Mouse (Mus musculus): Measurements from ENCODE around the gene Rfx4. TPM values are rescaled to one million over a fixed set of nuclear protein-coding genes. Genes with fewer than 3 reads are reported as not detected.

Gene Rfx4
- polyA plus RNA-seq, 1 experiment: 14.3 TPM

DNA sequence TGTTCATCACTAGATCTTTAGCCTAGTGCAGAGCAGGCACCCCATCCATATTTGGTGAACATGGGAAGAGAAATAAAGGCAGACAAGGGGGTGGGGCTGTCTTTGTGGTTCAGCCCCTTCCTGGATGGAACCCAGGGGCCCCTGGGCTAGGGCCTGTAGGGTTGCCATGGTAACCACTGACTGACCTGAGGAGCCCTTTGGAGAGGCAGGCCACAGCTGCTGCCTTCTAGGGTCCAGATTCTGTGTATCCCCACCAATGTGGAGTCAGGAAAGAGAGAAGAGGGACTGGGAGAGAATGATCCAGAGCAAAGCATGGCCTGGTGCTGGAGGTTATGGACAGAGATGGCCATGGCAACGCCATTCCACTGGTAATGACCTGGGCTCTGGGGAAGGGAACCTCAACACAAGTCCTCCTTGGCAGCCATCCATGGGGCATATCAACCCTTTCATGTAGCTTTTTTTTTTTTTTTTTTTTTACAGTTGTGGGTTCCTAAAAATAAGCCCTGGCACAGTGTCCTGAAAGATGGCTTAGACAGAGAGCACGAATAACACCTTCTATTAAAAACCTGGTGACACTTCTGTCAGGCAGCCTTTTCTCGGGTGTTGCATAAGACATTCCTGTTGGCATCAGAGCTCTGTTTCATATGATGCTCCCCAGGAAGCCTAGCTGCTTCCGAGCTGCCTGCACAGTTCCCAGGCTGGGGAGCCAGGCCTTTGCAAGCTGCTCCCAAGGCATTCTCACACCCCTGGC is 16.7 kb downstream of the Rfx4 start:
- no peak overlapping the region for H3K4me3 ChIP-seq (ENCODE audit: insufficient read depth, low read length)
- peaks cover 8% of the 10 kb centered on the region for H3K4me1 ChIP-seq (ENCODE audit: control insufficient read depth, insufficient read depth, low read length)
- TF ChIP-seq CTCF (IDR thresholded peaks at IDR 0.05; ENCODE audit: extremely low read depth, insufficient read depth, low read length) (no peak), POLR2A (IDR thresholded peaks at IDR 0.05; ENCODE audit: extremely low read depth, insufficient read depth, low read length) (no peak)
- no peak overlapping the region for H3K27ac ChIP-seq (ENCODE audit: insufficient read depth, low read length)

DNA sequence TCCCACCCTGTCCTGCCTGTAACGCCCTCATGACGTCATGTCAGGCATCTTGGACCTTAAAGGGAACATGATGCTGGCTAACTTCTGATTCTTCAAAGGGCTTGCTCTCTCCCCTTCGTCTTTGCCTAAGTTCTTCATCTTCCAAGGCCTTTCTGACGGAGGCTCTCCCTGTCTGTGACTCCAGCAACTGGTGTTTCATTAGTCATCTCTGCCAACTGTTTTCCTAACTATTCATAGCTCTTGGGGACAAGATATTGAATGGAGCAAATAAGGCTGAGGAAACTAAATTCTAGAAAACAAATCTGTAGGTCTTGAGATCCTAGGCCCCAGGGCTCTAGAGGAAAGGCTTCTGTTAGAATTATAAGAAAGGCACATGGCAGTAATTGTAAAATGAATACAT is 18.0 kb downstream of the Rfx4 start:
- TF ChIP-seq POLR2A (IDR thresholded peaks at IDR 0.05; ENCODE audit: extremely low read depth, insufficient read depth, low read length) (no peak), CTCF (IDR thresholded peaks at IDR 0.05; ENCODE audit: extremely low read depth, insufficient read depth, low read length) (no peak)
- H3K4me3 ChIP-seq (ENCODE audit: insufficient read depth, low read length): no peak overlapping the region
- H3K4me1 ChIP-seq (ENCODE audit: control insufficient read depth, insufficient read depth, low read length): peaks cover 11% of the 10 kb centered on the region
- no peak overlapping the region for H3K27ac ChIP-seq (ENCODE audit: insufficient read depth, low read length)

DNA sequence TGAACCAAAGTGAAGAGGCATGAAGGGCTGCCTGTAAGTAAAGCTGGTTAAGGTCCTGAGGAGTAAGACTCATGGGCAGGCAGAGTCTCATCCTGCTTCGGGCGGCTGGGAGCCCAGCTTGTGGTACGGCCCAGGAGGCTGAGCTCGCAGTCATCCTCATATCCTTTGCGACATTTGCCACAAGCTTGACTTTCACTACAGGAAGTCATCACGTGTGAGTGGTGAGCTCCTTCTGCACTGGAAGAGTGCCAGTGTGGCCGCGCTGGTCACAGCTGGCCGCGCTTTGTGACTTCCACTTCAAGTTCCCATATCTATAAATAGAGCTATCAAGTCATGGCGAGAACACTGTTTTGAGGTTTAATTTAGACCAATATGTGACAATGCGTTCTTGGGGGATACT is 18.7 kb downstream of the Rfx4 start:
- peaks cover 11% of the 10 kb centered on the region for H3K4me1 ChIP-seq (ENCODE audit: control insufficient read depth, insufficient read depth, low read length)
- H3K4me3 ChIP-seq (ENCODE audit: insufficient read depth, low read length): no peak overlapping the region
- H3K27ac ChIP-seq (ENCODE audit: insufficient read depth, low read length): no peak overlapping the region
- TF ChIP-seq CTCF (IDR thresholded peaks at IDR 0.05; ENCODE audit: extremely low read depth, insufficient read depth, low read length): no peak

DNA sequence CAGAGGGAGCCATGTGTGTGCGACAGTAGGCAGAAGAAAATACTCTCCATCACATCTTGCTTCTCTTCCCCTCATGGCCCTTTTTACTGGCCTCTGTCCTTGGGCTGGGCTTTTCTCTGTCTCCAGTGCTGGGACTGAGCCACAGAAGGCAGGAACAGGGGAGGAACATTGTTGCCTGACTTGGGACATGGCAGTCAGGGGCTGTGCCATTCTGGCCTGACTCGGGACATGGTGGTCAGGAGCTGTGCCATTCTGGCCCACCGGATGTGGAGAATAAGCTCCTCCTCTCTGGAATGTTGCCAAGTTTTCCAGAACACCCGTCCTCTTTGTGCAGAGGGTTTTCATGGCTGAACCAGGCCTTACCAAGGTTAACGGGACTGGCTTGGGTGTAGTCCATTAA is 21.2 kb downstream of the Rfx4 start:
- Histone ChIP-seq H3K4me3 (ENCODE audit: insufficient read depth, low read length) (no peak overlapping the region), H3K27ac (ENCODE audit: insufficient read depth, low read length) (no peak overlapping the region), H3K4me1 (ENCODE audit: control insufficient read depth, insufficient read depth, low read length) (peaks cover 11% of the 10 kb centered on the region)
- TF ChIP-seq CTCF (IDR thresholded peaks at IDR 0.05; ENCODE audit: extremely low read depth, insufficient read depth, low read length) (no peak), POLR2A (IDR thresholded peaks at IDR 0.05; ENCODE audit: extremely low read depth, insufficient read depth, low read length) (no peak)

DNA sequence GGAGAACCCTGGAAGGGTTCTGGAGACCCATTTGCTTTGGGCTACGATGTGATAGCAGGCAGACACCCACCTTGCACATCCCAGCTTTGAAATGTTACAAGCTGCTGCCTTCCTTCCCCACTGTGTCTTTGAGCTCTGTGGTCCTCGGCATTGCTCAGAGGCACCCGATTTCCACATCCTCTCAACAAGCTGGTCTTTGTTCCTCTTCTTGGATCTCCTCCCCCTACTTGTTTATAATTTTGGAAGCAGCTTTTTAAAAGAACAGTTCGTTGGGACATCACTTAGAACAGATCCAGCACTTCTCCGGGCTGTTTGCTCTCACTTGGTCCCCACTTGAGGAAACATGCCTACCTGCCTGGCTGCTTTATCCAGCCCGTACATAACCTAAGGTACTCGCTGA is 22.1 kb downstream of the Rfx4 start:
- TF ChIP-seq POLR2A (IDR thresholded peaks at IDR 0.05; ENCODE audit: extremely low read depth, insufficient read depth, low read length) (no peak), CTCF (IDR thresholded peaks at IDR 0.05; ENCODE audit: extremely low read depth, insufficient read depth, low read length) (no peak)
- H3K27ac ChIP-seq (ENCODE audit: insufficient read depth, low read length): no peak overlapping the region

DNA sequence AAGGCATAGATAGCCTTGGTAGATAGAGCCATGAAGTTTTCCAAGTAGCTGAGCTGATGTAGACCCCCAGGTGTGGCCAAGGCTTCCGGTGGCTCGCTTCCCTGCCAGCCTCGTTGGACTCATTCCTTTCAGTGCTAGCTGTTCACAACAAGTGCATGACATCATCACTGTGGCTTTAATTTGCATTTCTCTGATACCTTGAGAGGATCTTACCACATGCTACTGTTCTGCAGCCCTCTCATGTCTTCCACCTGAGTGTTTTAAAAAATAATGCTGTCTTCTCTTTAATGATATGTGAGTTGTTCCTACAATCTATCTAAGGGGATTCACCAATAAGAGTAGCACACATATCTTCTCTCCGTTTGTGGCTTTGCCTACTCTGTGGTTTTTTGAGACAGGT is 25.0 kb downstream of the Rfx4 start:
- TF ChIP-seq POLR2A (IDR thresholded peaks at IDR 0.05; ENCODE audit: extremely low read depth, insufficient read depth, low read length) (no peak), CTCF (IDR thresholded peaks at IDR 0.05; ENCODE audit: extremely low read depth, insufficient read depth, low read length) (no peak)
- Histone ChIP-seq H3K27ac (ENCODE audit: insufficient read depth, low read length) (no peak overlapping the region), H3K4me1 (ENCODE audit: control insufficient read depth, insufficient read depth, low read length) (peaks cover 3% of the 10 kb centered on the region), H3K4me3 (ENCODE audit: insufficient read depth, low read length) (no peak overlapping the region)

More for the DNA sequence above, 22.1 kb downstream of the Rfx4 start:
- H3K4me1 ChIP-seq (ENCODE audit: control insufficient read depth, insufficient read depth, low read length): peaks cover 9% of the 10 kb centered on the region
- no peak overlapping the region for H3K4me3 ChIP-seq (ENCODE audit: insufficient read depth, low read length)

DNA sequence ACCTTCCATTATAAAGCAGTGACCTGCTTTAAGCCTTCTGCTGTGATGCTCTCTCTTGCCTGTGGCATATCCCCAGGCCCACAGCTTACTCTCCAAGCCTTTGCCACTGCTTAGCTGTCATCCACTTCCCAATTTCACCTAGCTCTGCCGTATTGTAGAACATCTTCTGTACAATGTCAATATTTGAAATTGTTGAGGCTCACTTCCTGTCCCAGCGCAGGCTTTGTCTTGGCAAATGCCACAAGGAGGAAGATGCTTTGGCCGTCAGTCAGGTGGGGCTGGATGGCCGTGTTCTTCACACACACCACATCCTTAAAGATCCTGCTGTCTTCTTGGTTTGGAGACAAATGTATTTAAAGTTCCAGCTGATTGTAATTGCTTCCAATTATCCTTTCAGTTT is 29.5 kb downstream of the Rfx4 start:
- H3K4me1 ChIP-seq (ENCODE audit: control insufficient read depth, insufficient read depth, low read length): no peaks in the 10 kb centered on the region
- H3K27ac ChIP-seq (ENCODE audit: insufficient read depth, low read length): no peak overlapping the region
- TF ChIP-seq POLR2A (IDR thresholded peaks at IDR 0.05; ENCODE audit: extremely low read depth, insufficient read depth, low read length): no peak
- TF ChIP-seq CTCF (IDR thresholded peaks at IDR 0.05; ENCODE audit: extremely low read depth, insufficient read depth, low read length): no peak
- H3K4me3 ChIP-seq (ENCODE audit: insufficient read depth, low read length): no peak overlapping the region

DNA sequence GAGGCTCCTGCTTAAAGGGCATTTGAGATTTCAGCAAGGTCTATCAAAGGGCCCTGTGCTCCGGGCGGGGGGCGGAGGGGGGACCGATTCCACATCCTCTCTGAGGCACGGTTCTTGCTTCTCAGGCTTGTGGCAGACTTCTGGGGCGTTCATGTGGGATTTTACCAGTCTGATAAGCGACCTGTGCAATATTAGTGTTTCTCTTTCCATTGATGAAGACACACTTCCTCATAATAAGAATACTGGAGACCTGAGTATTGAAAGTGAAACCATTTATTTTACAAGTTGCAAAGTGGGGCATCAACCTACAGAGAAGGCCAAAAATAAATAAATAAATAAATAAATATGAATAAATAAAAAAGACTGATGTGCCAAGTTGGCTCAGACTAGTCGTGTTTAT is 34.5 kb downstream of the Rfx4 start:
- Histone ChIP-seq H3K27ac (ENCODE audit: insufficient read depth, low read length) (no peak overlapping the region), H3K4me1 (ENCODE audit: control insufficient read depth, insufficient read depth, low read length) (no peaks in the 10 kb centered on the region), H3K4me3 (ENCODE audit: insufficient read depth, low read length) (no peak overlapping the region)
- TF ChIP-seq POLR2A (IDR thresholded peaks at IDR 0.05; ENCODE audit: extremely low read depth, insufficient read depth, low read length) (no peak), CTCF (IDR thresholded peaks at IDR 0.05; ENCODE audit: extremely low read depth, insufficient read depth, low read length) (no peak)

DNA sequence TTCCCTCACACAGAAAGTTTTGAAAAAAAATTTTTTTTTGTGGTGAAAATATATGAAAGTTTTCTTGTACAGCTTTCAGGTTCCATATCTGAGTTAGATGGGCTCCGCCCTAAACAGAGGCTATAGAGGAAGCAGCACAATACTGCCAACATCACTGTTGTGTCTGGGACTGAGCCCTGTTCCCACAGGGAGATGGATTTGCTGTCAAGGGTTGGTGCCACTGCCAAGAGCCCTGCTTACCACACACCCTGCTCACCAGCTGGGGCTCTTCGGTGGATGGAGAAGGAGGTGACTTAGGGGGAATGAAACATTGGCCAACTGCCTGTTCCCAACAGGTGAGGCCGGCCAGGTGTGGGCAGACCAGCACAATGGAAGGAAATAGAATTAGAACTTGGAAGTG is 35.3 kb downstream of the Rfx4 start:
- H3K4me1 ChIP-seq (ENCODE audit: control insufficient read depth, insufficient read depth, low read length): no peaks in the 10 kb centered on the region
- TF ChIP-seq CTCF (IDR thresholded peaks at IDR 0.05; ENCODE audit: extremely low read depth, insufficient read depth, low read length): no peak
- no peak for TF ChIP-seq POLR2A (IDR thresholded peaks at IDR 0.05; ENCODE audit: extremely low read depth, insufficient read depth, low read length)
- H3K4me3 ChIP-seq (ENCODE audit: insufficient read depth, low read length): no peak overlapping the region
- no peak overlapping the region for H3K27ac ChIP-seq (ENCODE audit: insufficient read depth, low read length)

DNA sequence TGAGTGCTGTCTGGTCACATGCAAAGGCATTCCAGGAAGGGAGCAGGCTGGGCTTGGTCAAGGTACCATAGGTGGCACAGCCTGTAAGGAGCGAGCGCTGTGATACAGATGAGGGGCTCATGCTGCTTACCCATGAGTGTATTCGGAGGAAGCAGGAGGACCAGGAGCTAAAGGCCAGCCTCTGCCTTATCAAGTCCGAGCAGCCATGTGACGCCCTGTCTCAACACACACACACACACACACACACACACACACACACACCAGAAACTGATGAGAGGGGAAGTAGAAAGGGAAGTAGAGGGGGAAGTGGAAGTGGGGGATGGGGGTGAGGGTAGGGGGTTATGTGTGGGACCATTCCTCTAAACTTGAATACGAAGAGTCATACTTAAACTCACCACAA is 45.7 kb downstream of the Rfx4 start:
- Histone ChIP-seq H3K4me1 (ENCODE audit: control insufficient read depth, insufficient read depth, low read length) (no peaks in the 10 kb centered on the region), H3K27ac (ENCODE audit: insufficient read depth, low read length) (no peak overlapping the region), H3K4me3 (ENCODE audit: insufficient read depth, low read length) (no peak overlapping the region)
- TF ChIP-seq POLR2A (IDR thresholded peaks at IDR 0.05; ENCODE audit: extremely low read depth, insufficient read depth, low read length) (no peak), CTCF (IDR thresholded peaks at IDR 0.05; ENCODE audit: extremely low read depth, insufficient read depth, low read length) (no peak)

All from cortical plate, adult 2 months (tissue).